Mouse (Mus musculus): ENCODE data around the gene Ankle1.

- no peak for TF ChIP-seq CTCF (conservative IDR thresholded peaks at IDR 0.05; ENCODE audit: low read length)
- TF ChIP-seq POU5F1 (IDR thresholded peaks at IDR 0.05; ENCODE audit: borderline replicate concordance, low read length), result no peak
- TF ChIP-seq NANOG (IDR thresholded peaks at IDR 0.05; ENCODE audit: borderline replicate concordance, low read length), result no peak
Measured at GRCm38 (mm10) chr8:71375581-71376422, 30.0 kb upstream of the Ankle1 start.
